Mouse (Mus musculus): ENCODE results near the gene Nvl.
A peak's percentile ranks its signal among the peaks of the same experiment; 100 is the strongest.

Nvl gene

GRCm38 (mm10) chr1:181064648-181065047 lies 79.4 kb downstream of the Nvl start:
- DNase-seq, result no peak

DNA sequence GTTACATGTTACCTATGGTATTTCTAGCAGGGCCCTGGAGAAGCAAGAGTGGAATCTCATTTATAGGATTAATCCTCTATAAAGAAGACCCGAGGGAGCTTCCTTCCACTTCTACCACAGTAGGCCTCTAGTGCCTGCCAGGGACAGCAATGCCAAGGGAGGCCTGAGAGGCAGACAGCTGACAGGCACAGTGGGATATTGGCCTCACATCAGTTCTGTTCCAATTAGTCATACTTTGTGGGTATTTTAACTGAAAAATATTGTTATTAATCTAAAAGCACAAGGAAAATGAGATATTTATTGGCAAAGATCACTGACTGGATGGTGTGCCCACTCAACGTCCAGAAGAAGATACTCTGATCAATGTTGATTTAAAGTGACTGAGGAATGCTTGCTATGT lies 80.0 kb downstream of the Nvl start:
- DNase-seq, result no peak

DNA sequence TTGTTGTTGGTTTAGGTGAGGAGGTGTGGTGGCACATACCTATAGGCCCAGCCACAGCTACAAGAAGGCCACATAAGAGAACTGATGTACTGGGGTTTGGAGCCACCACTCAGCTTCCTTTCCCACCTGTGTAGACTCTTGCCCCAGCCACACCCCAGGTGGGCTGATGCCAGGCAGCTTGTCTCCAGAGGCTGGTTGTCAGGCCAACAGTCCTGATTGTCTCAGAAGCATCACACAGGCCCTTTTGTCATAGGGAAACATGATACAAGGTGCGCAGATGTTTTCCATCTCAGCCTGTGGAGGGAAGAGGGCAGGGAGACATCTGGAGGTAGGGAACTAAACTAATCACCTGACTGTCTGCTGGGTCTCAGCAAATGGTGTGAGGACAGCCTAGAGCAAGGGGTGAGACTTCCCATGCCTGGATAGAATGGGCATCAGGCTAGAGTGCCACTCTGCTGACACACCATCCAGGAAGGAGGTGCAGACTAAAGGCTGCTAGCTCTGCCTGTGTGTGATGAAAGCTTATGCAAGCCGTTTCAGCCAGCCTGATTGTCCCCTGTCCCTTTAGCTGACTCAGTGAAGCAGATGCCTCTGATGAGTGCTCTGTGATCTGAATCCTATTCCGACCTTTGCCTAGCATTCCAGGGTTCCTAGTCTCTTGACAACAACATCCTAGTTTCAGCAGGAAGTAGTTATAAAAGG lies 82.1 kb downstream of the Nvl start:
- no peak for DNase-seq

GRCm38 (mm10) chr1:181052898-181053297 lies 91.1 kb downstream of the Nvl start:
- DNase-seq, result no peak

DNA sequence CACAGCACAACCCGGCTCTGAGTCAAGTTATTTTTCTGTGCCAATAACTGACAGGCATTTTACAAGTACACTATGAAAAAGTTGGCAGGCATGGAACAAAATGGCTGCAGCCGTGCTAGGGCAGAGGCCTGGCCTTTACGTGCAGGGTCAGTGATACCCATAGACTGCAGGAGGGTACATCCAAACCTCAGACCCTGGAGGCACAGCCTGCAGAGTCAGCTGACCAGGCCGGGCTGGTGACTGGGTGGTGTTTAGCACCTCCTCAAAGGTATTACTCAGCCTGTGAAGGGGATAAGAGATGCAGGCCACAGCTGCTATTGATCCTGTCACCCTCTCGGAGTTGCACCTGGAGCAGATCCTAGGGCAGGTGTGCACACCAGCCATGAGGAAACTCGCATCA lies 93.1 kb downstream of the Nvl start, which contains the start of gene 9130409I23Rik:
9130409I23Rik (plus strand) TSS at position 301 of the 400 bp plus-strand sequence.
- DNase-seq, result no peak

- DNase-seq, result no peak
Measured at GRCm38 (mm10) chr1:181049328-181049842, 94.6 kb downstream of the Nvl start.

GRCm38 (mm10) chr1:181047520-181047919 lies 96.5 kb downstream of the Nvl start:
- no peak for DNase-seq

DNA sequence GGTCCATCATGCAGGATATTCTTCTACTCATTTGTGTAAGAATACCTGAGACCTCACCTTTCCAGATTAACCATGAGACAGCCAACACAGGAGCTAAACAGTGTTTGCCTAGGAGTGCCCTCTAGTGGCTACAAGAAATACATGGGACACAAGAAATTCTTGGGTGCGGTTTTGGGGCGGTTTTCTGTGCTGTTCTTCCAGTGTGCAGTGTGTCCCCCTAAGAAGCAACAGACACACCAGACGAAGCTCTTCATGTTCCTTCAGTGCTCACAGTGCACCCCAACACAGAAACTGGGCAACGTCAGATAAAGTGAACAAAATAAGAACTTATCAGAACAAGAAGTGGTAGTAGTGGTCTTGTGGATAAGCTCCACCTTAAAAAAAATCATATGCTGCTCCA lies 104.4 kb downstream of the Nvl start:
- peak in 1 of 2 experiments; percentile 29 for DNase-seq

GRCm38 (mm10) chr1:181037623-181038022 lies 106.4 kb downstream of the Nvl start:
- no peak for DNase-seq
